Mouse (Mus musculus): ENCODE data around the gene Rab11a. TPM values are rescaled to one million over a fixed set of nuclear protein-coding genes. Genes with fewer than 3 reads are reported as not detected.

Gene Rab11a
- polyA plus RNA-seq, 1 experiment from 2014 or later = 335 TPM

- H3K4me2 ChIP-seq (ENCODE audit: low read depth, low read length) = no peak overlapping the region
- no peaks in the 10 kb centered on the region for H3K9me3 ChIP-seq (replicated peaks; ENCODE audit: control insufficient read depth, low read length)
- peak overlapping the region; percentile 61 for H3K27ac ChIP-seq (ENCODE audit: low read length)
- H3K4me1 ChIP-seq (ENCODE audit: control insufficient read depth, insufficient read depth, low read length) = peaks cover 15% of the 10 kb centered on the region
- H3K9ac ChIP-seq (ENCODE audit: low read length) = no peak overlapping the region
- peaks cover 9% of the 10 kb centered on the region; the same call in 1 of the 2 replicates for H3K36me3 ChIP-seq (ENCODE audit: control insufficient read depth, insufficient read depth)
- no peaks in the 10 kb centered on the region for H3K27me3 ChIP-seq (ENCODE audit: control insufficient read depth, insufficient read depth, low read length)
- no peak overlapping the region for H3K4me3 ChIP-seq (ENCODE audit: low read length)
- ATAC-seq (replicated peaks; ENCODE audit: extremely low read depth, insufficient read depth, low FRiP score) = no peak
Observed at GRCm38 (mm10) chr9:64702391-64702790, 35.2 kb downstream of the Rab11a start.

GRCm38 (mm10) chr9:64701651-64702050, 35.9 kb downstream of the Rab11a start:
- no peaks in the 10 kb centered on the region for H3K9me3 ChIP-seq (replicated peaks; ENCODE audit: control insufficient read depth, low read length)
- WGBS = 40% methylated on average over 1 of the region's 1 CpGs
- peaks cover 7% of the 10 kb centered on the region; the same call in 1 of the 2 replicates for H3K36me3 ChIP-seq (ENCODE audit: control insufficient read depth, insufficient read depth)
- no peak overlapping the region for H3K4me3 ChIP-seq (ENCODE audit: low read length)
- H3K4me2 ChIP-seq (ENCODE audit: low read depth, low read length) = no peak overlapping the region
- ATAC-seq (replicated peaks; ENCODE audit: extremely low read depth, insufficient read depth, low FRiP score) = peak; percentile 69
- peaks cover 15% of the 10 kb centered on the region for H3K4me1 ChIP-seq (ENCODE audit: control insufficient read depth, insufficient read depth, low read length)
- H3K9ac ChIP-seq (ENCODE audit: low read length) = no peak overlapping the region
- peak overlapping the region; percentile 61 for H3K27ac ChIP-seq (ENCODE audit: low read length)
- H3K27me3 ChIP-seq (ENCODE audit: control insufficient read depth, insufficient read depth, low read length) = no peaks in the 10 kb centered on the region

- Histone ChIP-seq H3K36me3 (ENCODE audit: control insufficient read depth, insufficient read depth) (peaks cover 7% of the 10 kb centered on the region; the same call in 1 of the 2 replicates), H3K27me3 (ENCODE audit: control insufficient read depth, insufficient read depth, low read length) (no peaks in the 10 kb centered on the region), H3K9ac (ENCODE audit: low read length) (no peak overlapping the region), H3K9me3 (replicated peaks; ENCODE audit: control insufficient read depth, low read length) (no peaks in the 10 kb centered on the region), H3K4me2 (ENCODE audit: low read depth, low read length) (no peak overlapping the region), H3K4me3 (ENCODE audit: low read length) (no peak overlapping the region), H3K4me1 (ENCODE audit: control insufficient read depth, insufficient read depth, low read length) (peaks cover 15% of the 10 kb centered on the region), H3K27ac (ENCODE audit: low read length) (no peak overlapping the region)
- ATAC-seq (replicated peaks; ENCODE audit: extremely low read depth, insufficient read depth, low FRiP score) = no peak
- WGBS = 87% methylated on average over 4 of the region's 4 CpGs
Observed at GRCm38 (mm10) chr9:64700451-64701311, 36.9 kb downstream of the Rab11a start.

GRCm38 (mm10) chr9:64698586-64698985, 39.0 kb downstream of the Rab11a start:
- H3K4me3 ChIP-seq (ENCODE audit: low read length) = no peak overlapping the region
- ATAC-seq (replicated peaks; ENCODE audit: extremely low read depth, insufficient read depth, low FRiP score) = no peak
- H3K4me2 ChIP-seq (ENCODE audit: low read depth, low read length) = no peak overlapping the region
- H3K27me3 ChIP-seq (ENCODE audit: control insufficient read depth, insufficient read depth, low read length) = no peaks in the 10 kb centered on the region
- WGBS = 93% methylated on average over 1 of the region's 1 CpGs
- no peaks in the 10 kb centered on the region for H3K9me3 ChIP-seq (replicated peaks; ENCODE audit: control insufficient read depth, low read length)
- no peak overlapping the region for H3K9ac ChIP-seq (ENCODE audit: low read length)
- peaks cover 15% of the 10 kb centered on the region for H3K36me3 ChIP-seq (ENCODE audit: control insufficient read depth, insufficient read depth)
- H3K4me1 ChIP-seq (ENCODE audit: control insufficient read depth, insufficient read depth, low read length) = peaks cover 15% of the 10 kb centered on the region
- no peak overlapping the region for H3K27ac ChIP-seq (ENCODE audit: low read length)

DNA sequence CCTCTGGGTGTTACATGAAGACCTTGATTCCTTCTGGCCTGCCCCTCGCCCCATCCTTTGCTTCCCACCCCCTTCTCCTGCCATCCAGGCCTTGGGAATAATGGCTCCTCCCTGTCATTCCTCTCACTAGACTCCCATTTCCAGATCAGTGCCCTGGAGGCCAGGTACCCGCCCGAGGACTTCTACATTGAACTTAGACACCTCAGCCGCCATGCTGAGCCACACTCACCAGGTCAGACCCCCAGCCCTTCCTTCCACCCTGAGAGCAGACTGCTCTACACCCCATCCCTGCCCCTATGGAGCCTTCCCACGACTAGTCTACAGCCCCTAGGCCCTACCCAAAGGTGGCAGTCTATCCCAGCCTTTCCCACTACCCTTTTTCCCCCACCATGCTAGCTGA, 39.9 kb downstream of the Rab11a start:
- Histone ChIP-seq H3K27me3 (ENCODE audit: control insufficient read depth, insufficient read depth, low read length) (no peaks in the 10 kb centered on the region), H3K4me1 (ENCODE audit: control insufficient read depth, insufficient read depth, low read length) (peaks cover 14% of the 10 kb centered on the region), H3K36me3 (ENCODE audit: control insufficient read depth, insufficient read depth) (peaks cover 15% of the 10 kb centered on the region), H3K4me2 (ENCODE audit: low read depth, low read length) (no peak overlapping the region), H3K4me3 (ENCODE audit: low read length) (no peak overlapping the region), H3K9ac (ENCODE audit: low read length) (no peak overlapping the region), H3K27ac (ENCODE audit: low read length) (no peak overlapping the region), H3K9me3 (replicated peaks; ENCODE audit: control insufficient read depth, low read length) (no peaks in the 10 kb centered on the region)
- ATAC-seq (replicated peaks; ENCODE audit: extremely low read depth, insufficient read depth, low FRiP score) = no peak
- 84% methylated on average over 5 of the region's 5 CpGs for WGBS

- ATAC-seq (replicated peaks; ENCODE audit: extremely low read depth, insufficient read depth, low FRiP score) = no peak
- Histone ChIP-seq H3K4me3 (ENCODE audit: low read length) (no peak overlapping the region), H3K4me2 (ENCODE audit: low read depth, low read length) (no peak overlapping the region), H3K27ac (ENCODE audit: low read length) (no peak overlapping the region), H3K36me3 (ENCODE audit: control insufficient read depth, insufficient read depth) (peaks cover 15% of the 10 kb centered on the region), H3K4me1 (ENCODE audit: control insufficient read depth, insufficient read depth, low read length) (peaks cover 7% of the 10 kb centered on the region), H3K27me3 (ENCODE audit: control insufficient read depth, insufficient read depth, low read length) (no peaks in the 10 kb centered on the region), H3K9ac (ENCODE audit: low read length) (no peak overlapping the region), H3K9me3 (replicated peaks; ENCODE audit: control insufficient read depth, low read length) (no peaks in the 10 kb centered on the region)
- 84% methylated on average over 1 of the region's 1 CpGs for WGBS
Observed at GRCm38 (mm10) chr9:64697006-64697405, 40.6 kb downstream of the Rab11a start.

DNA sequence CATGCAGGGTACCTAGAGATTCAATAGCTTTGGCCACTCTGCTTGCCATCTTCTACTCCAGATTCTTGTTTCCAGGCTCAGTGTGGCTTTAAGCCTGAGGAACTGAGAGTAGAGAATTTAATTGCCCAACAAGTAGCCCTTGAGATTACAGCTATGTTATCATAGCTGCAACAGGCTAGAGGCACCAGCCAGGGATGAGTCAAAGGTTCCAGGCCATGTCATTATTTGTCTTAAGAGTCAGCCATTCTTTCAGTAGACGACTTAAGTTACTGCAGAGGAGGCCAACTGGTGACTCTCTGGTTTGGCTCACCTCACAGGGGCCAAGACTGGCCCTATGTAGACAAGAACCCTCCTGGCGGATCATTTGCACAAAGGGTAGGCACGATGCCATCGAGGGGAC, 41.2 kb downstream of the Rab11a start:
- Histone ChIP-seq H3K27ac (ENCODE audit: low read length) (no peak overlapping the region), H3K4me2 (ENCODE audit: low read depth, low read length) (no peak overlapping the region), H3K4me3 (ENCODE audit: low read length) (no peak overlapping the region), H3K4me1 (ENCODE audit: control insufficient read depth, insufficient read depth, low read length) (peaks cover 1% of the 10 kb centered on the region), H3K9me3 (replicated peaks; ENCODE audit: control insufficient read depth, low read length) (no peaks in the 10 kb centered on the region), H3K27me3 (ENCODE audit: control insufficient read depth, insufficient read depth, low read length) (no peaks in the 10 kb centered on the region), H3K9ac (ENCODE audit: low read length) (no peak overlapping the region), H3K36me3 (ENCODE audit: control insufficient read depth, insufficient read depth) (peaks cover 15% of the 10 kb centered on the region)
- WGBS = 71% methylated on average over 4 of the region's 4 CpGs
- ATAC-seq (replicated peaks; ENCODE audit: extremely low read depth, insufficient read depth, low FRiP score) = no peak

DNA sequence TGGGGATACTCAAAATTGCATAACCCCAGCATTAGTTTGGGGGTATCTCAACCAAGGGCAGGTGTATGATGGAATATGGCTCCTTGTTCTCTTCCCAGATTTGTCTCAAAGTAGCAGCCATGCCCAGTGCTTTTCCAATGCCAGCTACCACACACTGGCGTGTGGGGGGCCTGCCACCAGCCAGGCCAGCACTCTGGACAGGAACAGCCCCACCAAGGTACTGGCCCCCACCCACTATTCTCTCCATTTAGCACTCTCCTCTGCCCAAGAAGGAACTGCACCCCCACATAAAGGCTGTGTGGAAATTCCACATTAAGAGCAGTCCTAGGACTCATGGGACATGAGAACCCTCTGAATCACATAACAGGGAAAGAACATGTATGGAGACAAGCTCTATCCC, 42.3 kb downstream of the Rab11a start:
- peaks cover 15% of the 10 kb centered on the region for H3K36me3 ChIP-seq (ENCODE audit: control insufficient read depth, insufficient read depth)
- H3K27ac ChIP-seq (ENCODE audit: low read length) = no peak overlapping the region
- no peak overlapping the region for H3K4me2 ChIP-seq (ENCODE audit: low read depth, low read length)
- WGBS = 94% methylated on average over 1 of the region's 1 CpGs
- no peak for ATAC-seq (replicated peaks; ENCODE audit: extremely low read depth, insufficient read depth, low FRiP score)
- H3K27me3 ChIP-seq (ENCODE audit: control insufficient read depth, insufficient read depth, low read length) = no peaks in the 10 kb centered on the region
- no peak overlapping the region for H3K9ac ChIP-seq (ENCODE audit: low read length)
- no peaks in the 10 kb centered on the region for H3K9me3 ChIP-seq (replicated peaks; ENCODE audit: control insufficient read depth, low read length)
- H3K4me3 ChIP-seq (ENCODE audit: low read length) = no peak overlapping the region
- no peaks in the 10 kb centered on the region; the same call in 1 of the 2 replicates for H3K4me1 ChIP-seq (ENCODE audit: control insufficient read depth, insufficient read depth, low read length)

DNA sequence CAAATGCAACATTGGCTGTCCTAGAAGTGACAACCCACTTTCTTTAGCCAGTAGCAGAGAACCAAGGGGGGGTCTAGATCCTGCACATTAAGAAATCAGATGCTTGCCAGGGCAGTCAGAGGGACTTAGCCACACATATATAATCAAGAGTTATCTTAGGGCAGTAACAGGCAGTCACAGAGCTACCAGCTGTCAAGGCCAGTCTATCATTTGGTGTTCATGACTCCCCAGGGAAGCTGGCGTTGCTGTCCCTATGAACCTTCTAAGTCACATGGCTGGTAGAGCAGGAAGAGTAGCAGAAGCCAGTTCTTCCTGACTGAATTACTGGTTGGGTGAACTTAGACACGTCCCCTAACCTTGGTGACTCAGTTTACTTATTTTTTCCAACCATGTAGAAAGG, 44.5 kb downstream of the Rab11a start:
- H3K9me3 ChIP-seq (replicated peaks; ENCODE audit: control insufficient read depth, low read length) = no peaks in the 10 kb centered on the region
- no peaks in the 10 kb centered on the region for H3K27me3 ChIP-seq (ENCODE audit: control insufficient read depth, insufficient read depth, low read length)
- WGBS = 80% methylated on average over 2 of the region's 2 CpGs
- H3K27ac ChIP-seq (ENCODE audit: low read length) = no peak overlapping the region
- no peak for ATAC-seq (replicated peaks; ENCODE audit: extremely low read depth, insufficient read depth, low FRiP score)
- no peaks in the 10 kb centered on the region; the same call in 1 of the 2 replicates for H3K4me1 ChIP-seq (ENCODE audit: control insufficient read depth, insufficient read depth, low read length)
- H3K9ac ChIP-seq (ENCODE audit: low read length) = no peak overlapping the region
- peaks cover 12% of the 10 kb centered on the region for H3K36me3 ChIP-seq (ENCODE audit: control insufficient read depth, insufficient read depth)
- H3K4me2 ChIP-seq (ENCODE audit: low read depth, low read length) = no peak overlapping the region
- no peak overlapping the region for H3K4me3 ChIP-seq (ENCODE audit: low read length)
